Mouse (Mus musculus) neural tube, embryonic 12.5 days (tissue): ENCODE data around the gene Hdhd3. TPM values are rescaled to one million over a fixed set of nuclear protein-coding genes. Genes with fewer than 3 reads are reported as not detected.

ENCODE experiments used
- ATAC-seq: fragments of 200-750 bp; cut with Nextera tagmentation; 2 replicates; pipeline ENCODE4 v1.8.0; 2017; ENCODE audit warnings: low read depth, mild to moderate bottlenecking, moderate TSS enrichment, moderate library complexity; ENCODE audit not compliant: low FRiP score
- H3K27ac ChIP-seq: fragments of 300-500 bp; sonication (generic); 2 replicates; pipeline ENCODE4 v1.5.1; 2016
- H3K27me3 ChIP-seq: fragments of 300-500 bp; sonication (generic); replicated peaks from 2 replicates; pipeline ENCODE4 v1.6.1; 2016; ENCODE audit warnings: mild to moderate bottlenecking
- H3K36me3 ChIP-seq: fragments of 300-500 bp; sonication (generic); 2 replicates; pipeline ENCODE4 v1.6.1; 2016; ENCODE audit warnings: mild to moderate bottlenecking
- H3K4me1 ChIP-seq: fragments of 300-500 bp; sonication (generic); 2 replicates; pipeline ENCODE4 v1.6.1; 2016
- H3K4me2 ChIP-seq: fragments of 300-500 bp; sonication (generic); replicated peaks from 2 replicates; pipeline ENCODE4 v1.6.1; 2016; ENCODE audit warnings: mild to moderate bottlenecking
- H3K4me3 ChIP-seq: fragments of 300-500 bp; sonication (generic); 2 replicates; pipeline ENCODE4 v1.5.1; 2016
- H3K9ac ChIP-seq: fragments of 300-500 bp; sonication (generic); 2 replicates; pipeline ENCODE4 v1.6.1; 2016; ENCODE audit warnings: mild to moderate bottlenecking
- H3K9me3 ChIP-seq: fragments of 300-500 bp; sonication (generic); 2 replicates; pipeline ENCODE4 v1.6.1; 2016; ENCODE audit warnings: mild to moderate bottlenecking
- WGBS: fragments of 180-500 bp; shearing (Covaris S2); methylation state at CpG from one replicate; pipeline ENCODE4 v1.1.7; 2016; 5-methylcytosine and 5-hydroxymethylcytosine counted together
- polyA plus RNA-seq: library from polyadenylated mRNA; unstranded; fragments of >200 nt; fragmentation: Nextera tagmentation; extraction: Ambion mirVana; gene quantifications from 2 replicates; pipeline ENCODE4 v1.2.1, GENCODE M21; 2016

The Hdhd3 gene
- polyA plus RNA-seq, 1 experiment from 2014 or later, result 14.6 TPM

- Histone ChIP-seq H3K4me2 (no peak overlapping the region), H3K36me3 (no peaks in the 10 kb centered on the region), H3K27me3 (no peaks in the 10 kb centered on the region), H3K9me3 (no peaks in the 10 kb centered on the region), H3K9ac (no peak overlapping the region), H3K27ac (no peak overlapping the region), H3K4me1 (no peaks in the 10 kb centered on the region), H3K4me3 (no peak overlapping the region)
- no peak for ATAC-seq
- WGBS, result 92% methylated on average over 2 of the region's 2 CpGs
These were observed 40.1 kb downstream of the Hdhd3 start for GRCm38 (mm10) chr4:62463124-62463523.

- Histone ChIP-seq H3K4me2 (no peak overlapping the region), H3K27me3 (no peaks in the 10 kb centered on the region), H3K4me3 (no peak overlapping the region), H3K27ac (no peak overlapping the region), H3K9ac (no peak overlapping the region), H3K9me3 (no peaks in the 10 kb centered on the region), H3K36me3 (no peaks in the 10 kb centered on the region), H3K4me1 (no peaks in the 10 kb centered on the region)
- 87% methylated on average over 8 of the region's 8 CpGs for WGBS
- ATAC-seq, result no peak
These were observed 42.9 kb downstream of the Hdhd3 start for GRCm38 (mm10) chr4:62460348-62460747.

- H3K36me3 ChIP-seq, result no peaks in the 10 kb centered on the region
- no peak overlapping the region for H3K4me2 ChIP-seq
- H3K9me3 ChIP-seq, result no peaks in the 10 kb centered on the region
- 79% methylated on average over 3 of the region's 3 CpGs for WGBS
- H3K4me1 ChIP-seq, result no peaks in the 10 kb centered on the region
- no peak overlapping the region for H3K9ac ChIP-seq
- no peak overlapping the region for H3K4me3 ChIP-seq
- H3K27me3 ChIP-seq, result no peaks in the 10 kb centered on the region
- ATAC-seq, result no peak
- H3K27ac ChIP-seq, result no peak overlapping the region
These were observed 44.2 kb downstream of the Hdhd3 start for GRCm38 (mm10) chr4:62459081-62459480.

- no peak overlapping the region for H3K9ac ChIP-seq
- H3K9me3 ChIP-seq, result no peaks in the 10 kb centered on the region
- H3K4me1 ChIP-seq, result no peaks in the 10 kb centered on the region
- no peak overlapping the region for H3K4me3 ChIP-seq
- ATAC-seq, result no peak; the same call in 1 of the 2 replicates
- H3K27me3 ChIP-seq, result no peaks in the 10 kb centered on the region
- no peaks in the 10 kb centered on the region for H3K36me3 ChIP-seq
- no peak overlapping the region for H3K27ac ChIP-seq
- H3K4me2 ChIP-seq, result no peak overlapping the region
- WGBS, result 57% methylated on average over 5 of the region's 5 CpGs
These were observed 48.3 kb downstream of the Hdhd3 start for GRCm38 (mm10) chr4:62454995-62455394.

Other genes with a start within 250 kb of the Hdhd3 start
- gene Slc31a2, start 240.9 kb downstream of the Hdhd3 start, polyA plus RNA-seq, result 14.5 and 15.5 TPM in 2 replicates
- gene Fkbp15, start 142.9 kb downstream of the Hdhd3 start, polyA plus RNA-seq, result 25.7 and 26.9 TPM in 2 replicates
- 39.7 and 40.7 TPM in 2 replicates for gene Slc31a1, start 142.7 kb downstream of the Hdhd3 start, polyA plus RNA-seq
- 139 and 140 TPM in 2 replicates for gene Cdc26, start 94.8 kb downstream of the Hdhd3 start, polyA plus RNA-seq
- gene Prpf4, start 94.7 kb downstream of the Hdhd3 start, polyA plus RNA-seq, result 22.0 and 23.3 TPM in 2 replicates
- gene Rnf183, start 68.2 kb downstream of the Hdhd3 start, polyA plus RNA-seq, result not detected in 2 replicates
- gene Wdr31, start 32.6 kb downstream of the Hdhd3 start, polyA plus RNA-seq, result 5.7 and 6.8 TPM in 2 replicates
- 0.65 and 0.74 TPM in 2 replicates for gene Bspry, start 23.4 kb downstream of the Hdhd3 start, polyA plus RNA-seq
- 65.3 and 69.1 TPM in 2 replicates for gene Alad, start 16.5 kb upstream of the Hdhd3 start, polyA plus RNA-seq
- gene Pole3, start 21.6 kb upstream of the Hdhd3 start, polyA plus RNA-seq, result 82.9 and 88.6 TPM in 2 replicates
- 1.1 TPM in 2 replicates for gene 4933430I17Rik, start 21.9 kb upstream of the Hdhd3 start, polyA plus RNA-seq
- 77.2 and 77.3 TPM in 2 replicates for gene Rgs3, start 56.4 kb upstream of the Hdhd3 start, polyA plus RNA-seq